Mouse (Mus musculus): ENCODE measurements at regions not wholly inside any gene's neighbourhood (a gene's known extent, or its start where the extent isn't known, plus 50 kb on each side); places are given as distances from the start of the nearest gene placed in this dataset.

DNA sequence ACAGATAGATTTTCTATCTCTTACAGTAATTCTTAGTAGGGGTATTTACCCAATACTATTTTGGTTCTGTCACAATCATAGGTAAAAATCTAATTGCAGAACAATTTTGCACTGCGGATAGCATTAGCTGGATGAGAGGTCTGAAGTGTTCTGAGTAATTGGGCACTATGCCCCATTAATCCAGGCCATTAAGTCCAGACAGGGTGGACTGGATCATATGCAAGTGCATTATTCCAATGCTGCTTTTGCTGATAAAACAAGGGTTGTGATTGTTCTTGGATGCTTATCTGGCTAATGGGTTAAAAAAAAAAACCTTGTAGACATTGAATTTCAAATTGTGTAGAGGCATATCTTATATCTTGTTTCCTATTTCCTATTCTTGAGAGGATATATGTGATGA, 1732.6 kb upstream of the Gm6569 start:
- no peak for DNase-seq

DNA sequence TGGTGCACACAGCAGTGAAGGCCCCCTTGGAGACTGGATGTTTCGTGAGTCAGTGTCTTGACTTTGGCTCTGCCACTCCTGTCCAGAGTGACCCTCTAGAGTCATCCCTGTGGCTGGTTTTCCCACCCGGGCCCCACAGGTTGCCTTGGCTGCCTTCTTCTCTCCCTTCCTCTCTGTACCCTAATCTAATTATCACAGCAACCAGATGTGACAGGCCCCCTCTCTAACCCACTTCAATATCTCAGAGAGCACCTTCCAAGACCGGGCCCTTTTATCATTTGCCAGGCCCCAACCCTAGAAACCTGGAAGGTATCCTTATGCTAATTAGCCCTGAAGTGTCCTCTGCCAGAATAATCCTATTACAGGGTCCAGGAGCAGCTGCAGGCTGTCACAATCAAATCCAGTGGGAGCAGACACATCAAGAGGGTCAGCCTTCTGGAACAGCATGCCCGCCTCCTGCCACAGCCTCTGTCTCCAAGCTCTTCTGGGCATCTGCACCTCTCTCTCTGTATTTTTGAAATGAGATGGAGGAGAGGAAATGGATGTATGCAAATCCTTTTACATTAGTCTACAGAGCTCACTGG, 1728.4 kb upstream of the Gm6569 start:
- no peak for DNase-seq

DNA sequence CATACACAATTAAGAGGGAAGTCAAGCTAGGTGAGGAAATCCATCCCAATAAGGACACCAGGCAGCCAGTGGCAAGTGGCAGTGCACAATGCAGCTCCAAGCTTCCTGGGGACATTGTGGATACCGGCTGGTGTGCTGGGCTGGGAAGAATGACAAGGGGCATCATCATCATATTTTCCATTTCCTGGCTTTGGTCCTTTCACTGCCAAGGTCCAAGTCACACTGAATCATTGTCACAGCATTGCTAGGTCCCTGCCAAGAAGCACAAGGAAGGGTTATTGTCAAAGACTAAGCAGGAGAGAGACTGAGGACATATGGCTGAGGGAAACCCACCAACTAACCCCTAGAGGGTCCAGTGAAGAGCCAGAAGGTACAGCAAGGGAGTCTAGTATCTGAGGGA, 1723.8 kb upstream of the Gm6569 start:
- DNase-seq, result no peak

GRCm38 (mm10) chr15:72116772-72117171, 1717.6 kb upstream of the Gm6569 start:
- DNase-seq, result no peak

GRCm38 (mm10) chr15:72134226-72134625, 1700.1 kb upstream of the Gm6569 start:
- no peak for DNase-seq

GRCm38 (mm10) chr15:72135992-72136617, 1698.3 kb upstream of the Gm6569 start:
- DNase-seq, result no peak

DNA sequence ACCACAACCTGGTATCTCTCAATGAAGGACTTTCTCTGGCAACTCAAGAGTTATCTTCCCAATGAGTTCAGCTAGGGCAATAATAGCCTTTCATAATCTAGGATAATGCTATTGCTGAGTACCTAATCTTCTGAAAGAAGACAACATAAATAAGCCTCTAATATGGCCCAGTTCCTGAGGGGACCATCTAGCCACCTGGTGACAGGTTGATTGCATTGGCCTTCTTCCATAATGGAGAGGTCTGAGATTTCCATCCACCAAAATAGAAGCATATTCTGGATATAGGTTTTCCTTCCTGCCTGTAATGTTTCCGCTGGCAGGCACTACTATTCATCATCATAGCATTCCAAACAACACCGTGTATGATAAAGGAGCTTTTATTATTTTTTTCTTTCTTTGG, 1694.2 kb upstream of the Gm6569 start:
- no peak for DNase-seq

DNA sequence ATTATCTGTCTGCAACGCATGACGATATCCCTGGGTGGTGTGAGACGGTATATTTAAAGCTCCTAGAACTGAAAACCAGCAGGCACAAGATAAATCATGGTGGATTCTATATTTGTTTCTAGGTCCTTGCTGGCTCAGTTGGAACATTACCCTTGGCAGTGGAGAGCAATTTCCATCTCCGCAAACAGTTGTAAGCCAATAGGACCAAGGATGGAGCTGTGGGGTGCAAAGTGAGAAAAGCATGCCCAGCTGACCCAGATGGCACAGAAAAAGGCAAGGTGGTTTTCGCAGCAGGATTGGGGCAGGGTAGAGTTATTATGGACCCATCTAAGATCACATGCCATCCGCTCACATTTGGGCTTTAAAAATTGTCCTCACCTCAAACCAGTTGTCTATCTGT, 1683.8 kb upstream of the Gm6569 start:
- DNase-seq, result no peak

GRCm38 (mm10) chr15:72158505-72158904, 1675.9 kb upstream of the Gm6569 start:
- no peak for DNase-seq

DNA sequence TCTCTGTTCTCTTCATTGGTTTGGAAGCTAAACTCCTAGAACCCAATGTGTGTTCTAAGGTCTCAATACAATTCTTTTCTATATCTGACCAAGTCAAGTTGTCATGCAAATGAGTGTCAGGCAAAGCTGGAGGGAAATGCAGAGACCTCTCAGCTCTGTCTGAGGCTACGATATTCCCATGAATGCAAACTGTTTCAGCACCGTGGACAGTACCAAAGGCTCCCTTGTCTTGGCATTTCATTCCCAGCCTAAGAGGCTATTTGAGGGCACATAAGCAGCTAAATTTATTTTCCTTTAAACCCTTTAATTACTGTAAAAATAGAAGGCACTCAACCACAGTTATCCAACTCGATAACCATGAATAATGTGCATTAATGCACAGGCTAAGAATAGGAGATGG, 1633.5 kb upstream of the Gm6569 start:
- no peak for DNase-seq

- no peak for DNase-seq
Measured at GRCm38 (mm10) chr15:72201791-72202190, 1632.6 kb upstream of the Gm6569 start.

GRCm38 (mm10) chr15:72205240-72205799, 1629.0 kb upstream of the Gm6569 start:
- no peak for DNase-seq

- peak; percentile 14 for DNase-seq
Measured at GRCm38 (mm10) chr15:72205950-72206349, 1628.4 kb upstream of the Gm6569 start.

- no peak for DNase-seq
Measured at GRCm38 (mm10) chr15:72207589-72207988, 1626.8 kb upstream of the Gm6569 start.

- no peak for DNase-seq
Measured at GRCm38 (mm10) chr15:72208076-72208475, 1626.3 kb upstream of the Gm6569 start.

DNA sequence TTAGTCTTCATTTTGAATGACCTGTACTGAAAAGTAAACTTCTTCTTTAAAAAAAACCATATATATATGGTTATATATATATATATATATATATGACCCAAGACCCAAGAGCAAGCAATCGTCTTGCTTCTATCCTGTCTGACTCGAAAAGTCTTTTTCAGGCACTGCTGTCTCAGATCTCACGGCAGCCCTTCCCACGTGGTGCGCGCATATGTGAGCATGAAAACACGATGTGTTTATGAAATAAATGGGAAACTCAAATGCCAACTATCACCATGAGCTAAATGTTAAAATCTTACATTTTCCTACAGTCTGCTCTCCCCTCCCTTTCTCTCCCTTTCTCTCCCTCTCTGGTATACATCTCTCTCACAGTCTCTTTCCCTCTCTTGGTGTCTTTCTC, 1625.4 kb upstream of the Gm6569 start:
- DNase-seq, result no peak

GRCm38 (mm10) chr15:72217731-72218130, 1616.6 kb upstream of the Gm6569 start:
- DNase-seq, result no peak

DNA sequence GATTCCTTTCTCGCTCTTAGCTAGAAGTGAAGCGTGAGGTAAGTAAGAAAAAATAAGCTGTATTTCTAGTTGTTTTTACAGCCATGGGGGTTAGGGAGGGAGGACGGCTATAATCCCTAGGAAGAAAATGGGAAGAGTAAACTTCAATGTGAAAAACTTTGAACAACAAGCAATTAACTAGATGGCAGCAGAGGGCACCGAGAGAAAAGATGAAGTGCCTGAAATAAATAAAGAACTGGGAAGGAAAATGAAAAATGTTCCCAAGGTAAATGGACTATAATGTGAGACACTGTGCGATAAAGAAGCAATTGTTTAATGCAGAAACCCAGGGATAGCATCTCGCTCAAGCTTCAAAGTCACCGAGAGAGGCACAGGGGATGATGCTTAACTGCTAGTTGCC, 1614.4 kb upstream of the Gm6569 start:
- DNase-seq, result no peak

GRCm38 (mm10) chr15:72220786-72221185, 1613.6 kb upstream of the Gm6569 start:
- no peak for DNase-seq

DNA sequence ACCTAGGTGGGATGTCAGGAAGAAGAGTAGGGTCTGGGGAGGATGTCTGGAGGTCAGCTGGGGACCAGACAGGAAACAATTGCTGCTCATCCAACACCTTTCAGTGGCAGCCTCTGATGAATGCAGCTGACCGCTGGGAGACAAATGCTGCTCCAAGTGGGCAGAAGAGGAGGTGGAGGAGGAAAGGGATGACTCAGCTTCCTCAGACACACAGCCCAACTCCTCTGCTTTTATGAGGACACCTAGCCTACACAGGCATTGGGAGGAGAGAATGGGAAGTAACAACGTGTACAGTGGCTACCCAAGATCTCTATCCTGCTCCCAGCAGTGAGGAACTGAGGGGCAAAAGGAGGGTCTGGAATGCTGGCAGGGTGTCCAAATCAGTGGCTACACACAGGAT, 1602.0 kb upstream of the Gm6569 start:
- no peak for DNase-seq

DNA sequence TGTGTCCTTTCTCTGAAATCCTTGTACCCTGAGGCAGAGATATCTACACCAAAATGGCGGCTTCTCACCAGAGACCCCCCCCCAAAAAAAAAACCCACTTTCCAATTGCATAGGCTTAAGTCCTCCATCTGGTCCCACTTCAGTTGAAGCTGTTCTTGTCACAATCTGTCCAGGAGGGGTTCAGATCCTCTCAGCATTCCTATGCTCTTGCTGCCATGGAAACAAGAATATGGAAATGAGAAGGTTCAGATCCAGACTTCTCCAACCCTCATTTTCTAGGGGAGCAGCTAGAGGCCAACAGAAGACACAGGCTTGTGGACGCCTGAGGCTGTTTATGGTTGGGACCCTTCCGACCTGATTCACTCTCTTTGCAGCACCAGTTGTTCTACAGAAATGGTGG, 1569.7 kb upstream of the Gm6569 start:
- DNase-seq, result no peak

GRCm38 (mm10) chr15:72283846-72284245, 1550.5 kb upstream of the Gm6569 start:
- no peak for DNase-seq

- DNase-seq, result no peak
Measured at GRCm38 (mm10) chr15:72296648-72297047, 1537.7 kb upstream of the Gm6569 start.

DNA sequence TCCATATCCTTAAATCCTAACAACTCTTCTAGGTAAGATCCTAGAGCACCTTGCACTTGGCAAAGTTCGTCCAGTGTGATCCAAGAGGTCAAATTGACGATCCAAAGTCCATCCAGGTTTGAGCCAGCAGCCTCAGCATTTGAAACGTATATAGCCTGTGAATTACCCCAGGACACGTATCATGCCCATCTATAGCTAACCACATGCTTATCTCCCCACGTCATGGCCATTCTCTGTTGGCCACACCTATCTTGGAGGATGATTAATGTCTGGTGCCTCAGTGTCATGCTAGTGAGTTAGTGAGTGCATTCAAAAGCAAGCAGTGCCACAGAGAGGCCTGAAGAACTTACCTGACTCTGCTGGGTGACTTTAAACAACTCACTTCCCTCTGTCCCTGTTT, 1521.9 kb upstream of the Gm6569 start:
- DNase-seq, result no peak

DNA sequence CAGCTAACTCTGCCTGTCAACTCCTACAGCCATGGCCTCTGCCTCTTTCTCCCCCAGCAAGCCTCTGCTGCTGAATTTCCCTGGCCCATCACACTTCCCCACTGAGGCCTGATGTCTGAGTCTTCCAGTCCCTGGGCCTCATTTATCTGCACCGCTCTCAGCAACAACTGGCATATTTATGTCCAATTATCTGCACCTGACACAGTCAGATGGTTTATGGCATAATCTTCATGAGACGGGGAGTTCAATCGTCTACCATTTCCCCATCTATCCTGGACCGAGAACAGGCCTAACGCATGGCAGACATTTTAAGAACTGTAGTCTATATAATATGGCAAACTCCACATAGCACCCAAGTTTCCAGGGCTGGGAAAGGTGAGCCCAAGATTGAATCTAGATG, 1512.8 kb upstream of the Gm6569 start:
- no peak for DNase-seq
